Mouse (Mus musculus) ZHBTc4 (cell line): ENCODE measurements around the gene Gnat1.
A peak's percentile ranks its signal among the peaks of the same experiment; 100 is the strongest.

Source experiments
- DNase-seq: peaks from one replicate; pipeline ENCODE4 v3.0.0-alpha.2; 2011; ENCODE audit warnings: low read depth, low spot score

Gene Gnat1

DNA sequence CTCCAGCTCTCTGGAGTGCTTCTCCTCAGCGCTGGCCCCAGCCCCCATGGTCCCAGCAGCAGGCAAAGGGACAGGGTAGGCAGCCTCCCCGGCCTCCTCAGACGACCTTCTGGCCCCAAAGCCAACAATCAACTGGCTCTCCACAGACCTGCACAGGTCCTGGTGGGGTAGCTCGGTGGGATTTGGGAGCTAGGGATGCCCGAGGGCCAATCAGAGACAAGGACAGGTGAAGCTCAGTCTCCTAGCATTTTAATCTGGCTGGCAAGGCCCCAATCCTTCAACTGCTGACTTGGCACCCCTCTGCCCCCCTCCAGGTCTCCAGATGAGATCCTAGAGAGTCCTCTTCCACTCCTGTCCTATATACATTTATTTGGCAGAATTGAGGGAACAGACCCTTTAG, at the start of gene Gnat1:
Gnat1 (minus strand) TSS at position 212 of the 400 bp plus-strand sequence.
- DNase-seq = no peak

DNA sequence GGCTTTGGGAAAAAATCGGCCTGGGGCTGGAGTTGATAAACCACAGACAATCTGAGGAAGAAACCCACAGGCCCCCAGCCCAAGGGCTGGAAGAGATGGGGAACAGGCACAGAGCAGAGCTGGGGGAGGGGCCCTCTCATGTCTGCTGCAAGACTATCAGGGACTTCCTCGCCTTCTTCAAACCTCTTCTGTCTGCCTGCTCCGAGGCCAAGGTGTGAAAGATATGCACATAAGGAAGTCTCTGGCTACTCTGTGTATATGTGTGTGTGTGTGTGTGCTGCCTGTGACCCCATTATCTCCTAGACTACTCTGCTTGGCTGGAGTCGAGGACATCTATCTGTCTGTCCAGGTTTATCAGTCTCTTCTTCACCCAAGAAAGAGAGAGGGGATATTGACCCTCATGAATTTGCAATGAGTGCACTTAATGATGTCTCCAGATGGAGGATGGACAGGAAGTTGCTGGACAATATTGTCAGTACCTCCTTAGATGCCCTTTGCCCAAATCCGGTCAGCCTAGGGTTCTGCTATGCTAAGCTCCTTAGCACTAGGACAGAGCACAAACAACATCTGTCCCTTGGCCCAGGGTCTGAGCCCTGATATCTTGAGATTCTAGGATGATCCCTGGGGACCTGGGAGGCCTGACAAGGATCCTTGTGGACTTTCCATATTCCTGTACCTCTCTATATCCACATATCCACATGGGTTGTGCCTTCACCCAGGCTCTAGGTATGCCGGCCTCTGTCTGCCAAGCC, 49.6 kb upstream of the Gnat1 start:
- DNase-seq = no peak

DNA sequence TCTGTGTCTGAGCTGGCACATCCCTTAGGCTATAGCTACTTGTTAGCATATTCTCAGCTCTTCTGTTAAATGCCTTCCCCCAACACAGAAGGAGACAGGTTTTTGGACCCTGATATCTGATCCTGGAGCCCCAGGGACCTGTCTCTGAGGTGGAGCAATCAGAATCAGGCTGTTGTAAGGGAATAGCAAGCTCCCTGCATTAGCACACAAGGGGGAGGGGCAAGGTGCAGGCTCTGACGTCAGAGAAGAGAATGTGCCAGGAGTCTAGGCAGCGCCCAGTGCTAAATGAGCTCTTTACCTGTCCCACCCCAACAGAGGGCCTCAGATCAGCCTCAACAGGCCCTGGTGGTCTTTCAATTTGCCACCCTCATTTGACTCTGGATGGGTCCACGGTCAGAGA, 47.5 kb upstream of the Gnat1 start:
- no peak for DNase-seq

DNA sequence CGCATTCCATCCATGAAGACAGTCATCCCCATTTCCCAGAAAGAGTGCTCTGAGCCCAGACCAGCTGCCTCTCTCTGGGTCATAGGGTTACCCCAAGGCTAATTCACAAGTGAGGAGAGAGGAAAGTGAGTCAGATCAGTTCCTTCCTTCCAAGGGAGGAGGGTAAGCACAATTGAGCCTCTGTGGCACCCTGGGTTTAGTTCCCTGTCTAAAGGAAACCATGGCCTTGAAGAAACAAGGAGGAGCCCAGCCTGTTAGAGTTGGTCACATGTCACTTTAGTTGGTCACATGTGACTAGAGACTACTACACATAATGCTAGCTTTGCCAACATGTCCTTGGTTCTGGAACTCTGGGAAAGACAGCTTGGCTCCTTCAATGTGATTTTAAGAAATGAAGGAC, 45.3 kb upstream of the Gnat1 start:
- no peak for DNase-seq

DNA sequence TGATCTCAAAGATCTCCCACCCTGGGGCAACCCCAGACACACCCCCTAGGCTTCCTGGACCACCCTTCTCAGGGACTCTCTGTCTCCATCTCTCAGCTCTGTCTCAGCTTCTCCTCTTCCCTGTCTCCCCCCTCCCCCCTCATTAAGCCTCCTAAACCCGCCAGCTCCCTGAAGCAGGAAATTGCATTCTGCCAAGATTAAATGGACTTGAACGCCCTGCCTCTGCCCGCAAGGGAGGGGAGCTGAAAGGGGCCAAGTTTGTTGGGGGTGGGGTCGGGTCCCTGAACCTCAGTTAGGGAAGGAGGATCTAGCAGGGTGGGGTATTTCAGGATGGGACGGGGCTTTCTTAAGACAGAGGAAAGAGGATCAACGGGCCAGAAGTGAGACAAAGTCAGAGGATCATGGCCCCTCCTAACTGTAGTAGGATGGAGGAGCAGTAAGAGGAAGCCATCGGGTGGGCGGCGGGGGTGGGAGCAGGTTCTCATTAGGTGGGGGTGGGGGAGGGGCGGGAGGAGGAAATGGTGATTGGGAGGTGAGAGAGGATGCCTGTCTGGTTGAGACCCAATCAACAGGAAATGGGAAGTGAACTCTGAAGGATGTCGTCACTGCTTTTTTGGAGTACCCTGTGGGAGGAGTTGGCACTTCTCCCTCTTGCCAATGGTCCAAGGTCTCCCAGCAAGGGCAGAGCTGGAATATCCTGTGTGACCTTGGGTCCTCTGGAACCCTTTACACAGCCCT, 44.5 kb upstream of the Gnat1 start:
- DNase-seq = peak; percentile 52

DNA sequence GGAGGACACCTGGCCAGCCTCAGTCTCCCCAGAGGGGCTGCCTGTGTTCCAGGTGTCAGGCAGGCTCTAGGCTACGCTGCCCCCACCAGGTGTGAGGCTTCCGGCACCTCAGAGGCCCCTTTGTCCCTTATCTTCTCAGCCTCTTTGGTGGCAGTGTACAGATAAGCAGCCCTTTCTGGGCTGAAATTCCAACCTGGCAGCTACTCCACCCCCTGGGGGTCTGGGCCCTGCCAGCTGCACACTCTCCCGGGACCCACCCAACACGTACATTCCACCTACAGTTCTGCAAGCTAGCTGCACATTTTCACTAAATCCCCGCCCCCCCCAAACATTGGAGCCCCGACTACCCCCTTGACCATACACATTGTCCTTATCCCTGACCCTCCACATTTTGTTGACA, 43.8 kb upstream of the Gnat1 start:
- no peak for DNase-seq

DNA sequence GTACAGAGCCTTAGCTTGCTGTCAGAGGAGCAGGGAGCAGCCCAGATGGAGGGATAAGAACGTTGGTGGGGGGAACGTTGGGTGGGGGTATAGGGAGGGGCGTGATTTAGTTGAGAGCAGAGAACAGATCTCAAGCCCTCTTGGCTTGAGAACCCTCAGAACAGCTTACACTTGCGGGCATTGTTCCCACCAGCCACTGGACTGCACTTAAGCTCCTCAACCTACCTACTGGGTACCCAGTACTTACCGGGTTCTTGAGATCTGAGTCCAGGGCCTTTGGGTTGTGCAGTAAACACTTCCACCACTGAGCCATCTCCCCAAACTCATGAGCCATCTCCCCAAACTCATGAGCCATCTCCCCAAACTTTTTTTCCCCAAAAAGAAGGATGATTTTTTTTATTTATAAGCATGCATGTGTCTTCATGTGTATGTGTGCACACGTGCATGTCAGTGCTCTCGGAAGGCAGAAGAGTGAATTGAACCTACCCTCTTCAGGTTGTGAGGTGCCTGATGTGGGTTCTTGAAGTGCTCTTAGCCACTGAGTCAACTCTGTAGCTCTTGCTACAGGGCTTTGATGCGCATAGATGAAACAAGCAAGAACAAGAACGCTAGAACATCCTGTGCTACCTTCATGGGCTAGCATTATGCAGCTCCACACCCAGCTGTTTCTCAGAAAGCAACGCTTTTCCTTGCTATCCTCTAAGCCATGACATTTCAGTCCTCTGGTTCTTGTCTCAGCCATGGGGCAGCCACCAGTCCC, 39.4 kb upstream of the Gnat1 start:
- DNase-seq = no peak

DNA sequence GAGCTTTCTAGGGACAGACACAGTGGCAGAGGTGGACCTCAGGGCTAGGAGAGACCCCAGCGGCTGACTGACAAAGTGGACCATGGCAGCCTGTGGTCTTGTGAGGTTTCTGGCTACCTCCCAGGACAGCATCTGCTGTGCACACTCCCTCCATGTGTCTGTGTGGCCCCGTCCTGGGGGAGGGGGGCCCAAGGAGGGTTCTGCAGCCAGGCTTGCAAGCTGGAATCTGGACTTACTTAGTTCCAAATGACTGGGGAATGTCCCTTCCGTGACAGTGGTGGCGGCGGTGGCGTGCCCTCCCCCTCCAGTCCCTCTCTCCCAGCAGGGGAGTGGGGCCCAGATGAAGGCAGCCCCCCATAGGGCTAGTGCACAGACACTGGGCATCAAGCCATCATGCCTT, 37.4 kb upstream of the Gnat1 start:
- no peak for DNase-seq

DNA sequence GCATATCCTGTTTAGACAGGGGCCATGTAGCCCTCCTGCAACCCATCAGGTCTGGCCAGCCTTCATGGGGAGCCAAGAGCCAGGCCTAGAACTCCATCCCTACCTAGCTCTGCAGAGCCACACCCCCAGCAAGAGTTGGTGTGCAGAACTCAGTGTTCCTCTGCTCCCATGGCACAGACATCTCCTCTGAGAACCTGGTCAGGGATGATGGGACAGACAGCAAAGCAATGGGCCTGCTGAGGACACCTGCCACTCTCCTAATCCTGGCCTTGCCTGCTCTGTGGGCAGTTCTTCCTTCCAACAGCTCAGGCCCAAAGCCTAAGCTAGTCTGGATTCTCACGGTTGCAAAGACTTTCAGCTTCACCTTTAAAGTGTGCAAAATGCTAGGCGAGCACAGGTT, 36.1 kb upstream of the Gnat1 start:
- no peak for DNase-seq

DNA sequence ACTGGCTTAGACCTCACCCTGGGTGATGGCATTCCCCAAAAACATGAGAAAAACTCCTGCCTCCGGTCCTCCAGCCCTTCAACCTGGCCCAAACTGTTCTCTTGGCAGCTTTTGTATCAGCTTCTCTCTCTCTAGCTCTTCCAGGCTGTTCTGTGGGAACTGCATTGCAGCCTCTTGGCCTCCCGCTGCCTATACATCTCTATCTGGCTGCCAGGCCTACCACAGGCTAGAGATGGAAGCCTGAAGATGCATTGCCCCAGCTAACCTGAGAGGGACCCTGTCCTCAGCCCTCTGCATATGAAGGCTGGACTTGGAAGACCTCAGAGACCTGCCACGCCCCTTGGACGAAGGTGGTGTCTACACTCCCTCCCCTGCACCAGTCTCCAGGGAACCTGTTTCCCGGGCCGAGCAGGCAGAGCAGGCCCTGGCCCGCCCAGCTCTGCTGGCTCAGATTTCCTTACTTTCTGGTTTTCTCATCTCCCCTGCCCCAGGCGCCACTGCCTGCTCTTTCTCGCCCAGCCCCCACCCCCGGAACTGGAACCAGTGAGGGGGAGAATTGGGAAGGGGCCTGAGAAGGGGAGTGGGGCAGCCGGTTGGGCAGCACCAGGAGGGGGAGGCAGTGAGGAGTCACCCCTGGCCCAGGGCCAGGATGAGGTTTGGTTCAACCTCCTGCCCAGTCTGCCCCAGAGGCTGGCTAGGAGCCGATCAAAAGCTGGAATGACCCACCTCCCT, 34.9 kb upstream of the Gnat1 start:
- DNase-seq = peak; percentile 68

DNA sequence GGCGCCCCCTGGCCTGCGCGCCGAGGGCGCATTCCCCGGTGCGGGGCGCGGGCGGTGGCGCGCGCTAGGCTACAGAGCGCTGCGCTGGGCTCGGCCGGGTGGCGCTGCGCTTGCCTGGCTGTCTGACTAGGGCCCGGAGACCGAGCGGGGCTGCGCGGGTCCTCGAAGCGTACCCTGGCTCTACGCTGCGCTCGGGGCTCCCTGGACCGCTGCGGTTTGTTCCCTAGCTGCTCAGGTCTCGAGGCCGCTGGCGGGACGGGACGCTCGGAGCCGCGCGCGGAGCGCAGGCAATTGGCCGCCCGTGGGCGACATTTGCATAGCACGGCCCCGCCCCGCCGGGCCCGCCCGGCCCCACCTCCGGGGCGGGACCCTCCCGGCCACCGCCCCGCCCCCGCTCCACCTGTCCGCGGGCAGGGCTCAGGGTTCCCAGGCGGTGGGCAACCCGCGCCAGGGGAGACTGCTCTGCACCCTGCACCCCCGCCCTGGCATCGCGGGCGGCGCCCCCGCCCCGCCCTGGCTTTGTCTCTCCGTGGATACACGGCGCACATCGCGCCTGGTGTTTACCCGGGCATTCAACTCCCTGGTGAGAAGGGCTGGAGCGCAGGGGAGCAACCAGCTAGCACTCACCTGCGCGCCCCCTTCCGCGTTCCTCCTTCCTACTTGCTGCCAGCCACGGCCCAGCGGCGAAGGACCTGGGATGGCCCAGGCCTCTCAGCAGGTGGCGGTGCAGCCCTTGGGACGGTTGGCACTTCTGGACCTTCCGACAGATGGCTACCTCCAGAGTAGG, 30.4 kb upstream of the Gnat1 start, which contains the start of gene Sema3f:
Sema3f (minus strand) TSS at position 779 of the 787 bp plus-strand sequence.
- DNase-seq = peak; percentile 90

DNA sequence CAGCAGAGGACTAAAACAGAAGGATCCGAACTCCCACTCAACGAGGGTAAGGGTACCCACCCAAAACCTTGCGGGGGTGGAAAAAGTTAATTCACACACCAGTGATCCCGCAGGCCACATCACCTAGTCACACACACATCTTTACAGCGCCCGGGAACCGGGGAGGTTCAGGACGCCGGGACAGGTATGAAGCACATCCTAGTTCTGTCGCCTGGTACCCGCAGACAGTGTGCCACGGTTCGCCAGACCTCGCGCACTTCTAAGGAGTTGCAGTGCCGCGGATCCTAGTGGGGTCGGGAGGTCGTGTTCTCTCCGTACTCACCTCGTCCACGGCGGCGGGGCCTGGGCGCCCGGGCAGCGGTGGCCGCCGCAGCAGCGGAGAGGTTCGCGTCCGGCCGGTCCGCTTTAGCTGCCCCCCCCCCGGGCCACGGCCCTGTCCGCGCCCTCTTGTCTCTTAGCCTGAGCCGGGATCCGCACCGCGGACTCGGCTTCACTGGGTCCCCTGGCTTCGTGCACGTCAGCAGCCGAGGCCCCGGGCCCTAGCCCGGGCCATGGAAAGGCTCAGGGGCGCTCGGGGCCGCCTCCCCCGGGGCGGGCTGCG, 29.7 kb upstream of the Gnat1 start:
- DNase-seq = peak; percentile 65

DNA sequence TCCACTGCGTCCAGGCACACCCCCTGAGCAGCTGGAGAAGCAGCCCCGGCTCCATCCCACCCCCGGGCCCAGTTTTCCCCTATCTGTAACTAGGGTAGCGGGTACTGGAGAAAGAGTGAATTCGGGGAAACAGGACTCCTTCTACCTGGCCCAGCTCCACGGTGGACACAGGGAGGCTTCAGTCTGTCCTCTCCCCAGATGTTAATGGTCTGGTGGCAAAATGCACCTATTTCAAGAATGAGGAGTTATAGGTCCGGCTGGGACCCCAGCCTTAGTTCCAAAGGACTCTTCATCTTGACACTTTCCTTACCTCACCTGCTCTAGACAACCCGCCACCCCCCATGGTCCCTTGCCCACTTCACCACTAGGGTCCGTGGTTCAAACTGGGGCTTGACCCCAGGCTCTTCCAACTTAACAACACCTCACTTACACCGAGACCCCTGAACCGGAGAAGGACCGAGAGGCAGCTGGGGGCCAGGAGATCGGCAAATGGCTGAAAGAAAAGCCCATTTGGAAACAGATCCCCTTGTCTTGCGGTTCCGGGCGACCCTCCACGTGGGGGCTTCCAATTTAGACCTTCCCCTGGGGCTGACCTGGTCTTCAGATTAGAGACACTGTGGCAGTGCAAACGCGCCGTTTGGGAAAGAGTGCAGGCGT, 29.1 kb upstream of the Gnat1 start:
- DNase-seq = no peak

DNA sequence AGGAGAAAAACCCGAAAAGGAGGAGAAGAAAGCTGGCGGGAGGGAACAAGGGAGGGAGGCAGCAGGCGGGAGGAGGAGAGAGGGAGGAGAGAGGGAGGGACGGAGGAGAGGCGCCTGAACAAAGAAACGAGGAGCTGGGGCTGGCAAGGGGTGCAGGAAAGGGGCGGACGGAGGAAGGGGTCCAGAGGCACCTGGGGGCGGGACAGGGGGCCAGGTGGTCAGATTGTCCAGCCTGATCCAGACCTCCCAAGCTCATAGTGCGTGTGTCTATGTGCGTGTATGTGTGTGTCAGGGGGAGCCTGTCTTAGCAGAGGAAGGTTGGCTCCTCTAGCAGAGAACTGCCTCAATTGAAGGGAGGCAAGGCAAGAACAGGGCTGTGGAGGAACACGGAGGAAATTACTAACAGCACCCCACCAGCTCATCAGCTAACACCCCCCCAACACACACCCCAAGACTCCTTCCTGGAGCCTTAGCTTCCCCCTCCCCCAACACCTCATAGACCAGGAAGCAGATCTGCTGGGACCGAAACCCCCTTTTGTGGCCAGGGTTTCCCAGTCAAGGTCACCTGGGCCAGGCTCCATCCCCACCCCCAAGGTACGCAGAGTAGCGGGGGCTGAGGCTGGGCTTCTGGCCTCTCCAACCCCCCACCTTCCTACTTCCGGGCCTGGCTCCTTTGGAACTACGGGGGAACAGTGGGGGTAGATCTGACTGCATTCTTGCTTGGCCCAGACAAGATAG, 28.4 kb upstream of the Gnat1 start:
- no peak for DNase-seq

DNA sequence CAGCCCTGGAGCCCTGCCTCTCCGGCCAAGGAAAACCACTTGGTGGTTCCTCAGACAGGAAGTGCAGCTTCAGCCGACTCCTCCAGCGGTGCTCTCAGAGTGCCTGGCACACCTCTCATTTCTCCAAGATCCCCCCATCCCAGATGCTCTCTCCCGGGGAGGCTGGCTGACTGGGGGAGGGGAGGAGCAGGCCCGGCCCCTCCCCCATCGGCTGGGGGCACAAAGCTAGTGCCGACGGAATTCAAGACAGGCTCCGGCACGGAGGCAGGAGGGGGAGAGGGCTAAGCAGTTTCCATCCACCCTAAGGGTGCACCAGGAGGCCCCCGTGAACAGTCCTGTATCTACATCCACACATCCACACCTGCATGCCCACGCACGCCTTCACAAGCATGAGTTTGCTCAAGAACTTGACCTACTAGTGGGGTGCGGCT, 27.3 kb upstream of the Gnat1 start:
- no peak for DNase-seq

DNA sequence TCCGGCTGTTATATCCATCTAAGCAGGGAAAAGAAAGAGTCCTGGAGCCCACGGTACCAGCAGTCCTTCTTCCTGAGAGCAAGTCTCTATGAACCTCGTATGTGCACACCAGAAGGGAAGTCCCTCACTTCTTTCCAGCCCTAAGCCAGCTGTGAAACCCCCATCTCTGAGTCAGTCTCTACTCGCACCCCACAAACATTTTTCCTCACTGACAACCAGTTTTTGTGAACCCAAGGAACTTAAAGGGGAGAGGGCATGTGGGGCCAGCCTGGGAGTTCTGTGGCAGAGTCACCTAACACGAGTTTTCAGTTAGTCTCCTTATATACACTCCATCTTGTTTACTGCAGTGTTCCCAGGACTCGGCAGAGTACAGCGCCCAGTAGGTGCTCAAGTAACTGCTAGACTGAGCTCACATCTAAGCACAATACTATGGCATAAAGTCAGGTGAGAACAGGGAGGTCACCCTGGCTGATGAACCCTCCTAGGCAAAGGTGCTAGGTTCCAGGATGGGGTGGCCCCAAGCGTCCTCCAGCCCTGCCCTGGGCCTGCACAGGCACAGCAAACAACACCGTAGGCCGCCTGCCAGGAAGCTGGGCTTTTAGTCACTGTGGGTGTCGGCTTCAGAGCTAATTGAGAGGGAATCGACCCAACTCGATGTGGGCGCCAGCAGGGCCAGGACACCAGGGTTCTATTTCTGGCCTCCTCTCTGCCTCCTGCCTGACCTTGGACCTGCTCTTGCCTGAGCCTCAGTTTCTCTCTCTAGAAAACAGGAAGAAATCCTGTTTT, 24.0 kb upstream of the Gnat1 start:
- no peak for DNase-seq

DNA sequence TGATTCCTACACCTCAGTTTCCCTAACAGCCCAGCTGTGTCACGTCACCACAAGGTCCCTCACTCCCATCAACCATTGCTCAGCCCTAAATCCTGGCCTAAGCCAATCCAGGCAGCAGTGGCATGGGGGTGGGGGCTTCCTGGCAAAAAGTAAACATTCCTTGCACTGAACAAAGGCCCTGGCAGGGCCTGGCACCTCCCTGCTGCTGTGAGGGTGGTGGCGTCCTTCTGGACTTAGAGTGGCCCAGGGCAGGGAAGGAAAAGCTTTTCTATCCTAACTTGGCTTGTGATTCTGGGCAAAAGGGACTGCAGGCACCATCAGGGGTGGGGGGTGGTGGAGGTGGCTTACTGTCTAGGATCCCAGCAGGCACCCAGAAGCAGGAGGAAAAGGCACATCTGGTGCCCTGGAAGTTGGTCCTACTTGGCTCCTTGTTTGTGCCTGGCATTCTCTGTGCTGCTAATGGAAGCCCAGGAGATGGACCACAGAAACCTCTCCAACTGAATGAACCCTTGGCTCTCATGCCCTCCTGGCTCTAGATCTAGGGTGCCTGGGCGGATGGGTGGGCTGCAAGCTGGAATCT, 23.2 kb upstream of the Gnat1 start:
- no peak for DNase-seq

DNA sequence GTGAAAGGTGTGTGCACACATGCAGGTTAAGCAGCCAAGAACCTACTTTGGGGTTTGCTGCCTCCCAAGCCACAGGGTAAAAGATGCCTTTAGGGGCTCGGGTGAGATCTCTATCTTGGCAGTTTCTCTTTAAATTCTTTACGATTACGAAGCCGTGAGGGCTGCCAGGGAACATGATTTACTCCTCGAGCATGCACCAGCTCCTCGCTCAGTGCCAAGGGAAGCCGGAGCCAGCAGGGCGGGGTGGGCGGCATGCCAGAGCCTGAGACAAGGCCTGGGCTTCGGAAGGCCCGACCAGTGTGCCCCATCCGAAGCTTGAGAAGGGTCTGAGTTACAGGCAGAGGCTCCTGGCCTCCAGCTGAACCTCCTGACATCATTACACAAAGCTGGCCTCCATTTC, 22.1 kb upstream of the Gnat1 start:
- DNase-seq = no peak
